Mouse (Mus musculus) embryo, embryonic 9.5 days (tissue): ENCODE data around the gene Galp.

ENCODE experiments used
- DNase-seq: peaks from one replicate; pipeline ENCODE4 v3.0.0-alpha.2; 2017; ENCODE audit errors: extremely low spot score

Galp gene

GRCm38 (mm10) chr7:6196790-6197189 is at the start of gene Galp:
Gene Galp (plus strand): TSS chr7:6197090.
- DNase-seq: no peak

- no peak for DNase-seq
These were observed 49.2 kb upstream of the Galp start for GRCm38 (mm10) chr7:6147688-6148087.

GRCm38 (mm10) chr7:6151266-6151665 is 45.6 kb upstream of the Galp start:
- DNase-seq: no peak

GRCm38 (mm10) chr7:6152036-6152435 is 44.9 kb upstream of the Galp start:
- DNase-seq: no peak

GRCm38 (mm10) chr7:6153131-6153530 is 43.8 kb upstream of the Galp start:
- DNase-seq: no peak

GRCm38 (mm10) chr7:6154164-6154563 is 42.7 kb upstream of the Galp start:
- no peak for DNase-seq

GRCm38 (mm10) chr7:6155031-6155872 is 41.6 kb upstream of the Galp start:
- DNase-seq: peak; percentile 87

GRCm38 (mm10) chr7:6155901-6156411 is 40.9 kb upstream of the Galp start, which contains the start of gene Zfp787:
Gene Zfp787 (minus strand): TSS chr7:6155997.
- DNase-seq: peak; percentile 95

GRCm38 (mm10) chr7:6156901-6157472 is 39.9 kb upstream of the Galp start:
- DNase-seq: no peak

- DNase-seq: no peak
These were observed 39.4 kb upstream of the Galp start for GRCm38 (mm10) chr7:6157479-6157878.

- DNase-seq: no peak
These were observed 37.3 kb upstream of the Galp start for GRCm38 (mm10) chr7:6159604-6160003.

GRCm38 (mm10) chr7:6161541-6161940 is 35.3 kb upstream of the Galp start:
- DNase-seq: no peak

- no peak for DNase-seq
These were observed 34.7 kb upstream of the Galp start for GRCm38 (mm10) chr7:6162172-6162571.

GRCm38 (mm10) chr7:6164671-6165070 is 32.2 kb upstream of the Galp start:
- no peak for DNase-seq

- DNase-seq: no peak
These were observed 27.5 kb upstream of the Galp start for GRCm38 (mm10) chr7:6169403-6169802.

GRCm38 (mm10) chr7:6170391-6170790 is 26.5 kb upstream of the Galp start:
- no peak for DNase-seq

- no peak for DNase-seq
These were observed 26.0 kb upstream of the Galp start for GRCm38 (mm10) chr7:6170871-6171270.

- DNase-seq: peak; percentile 62
These were observed 25.4 kb upstream of the Galp start for GRCm38 (mm10) chr7:6171444-6172005.

- DNase-seq: peak; percentile 95
These were observed 24.8 kb upstream of the Galp start, which contains the start of gene Zfp444 for GRCm38 (mm10) chr7:6172006-6172649. Gene Zfp444 (plus strand): TSS chr7:6172226.

- no peak for DNase-seq
These were observed 24.1 kb upstream of the Galp start for GRCm38 (mm10) chr7:6172674-6173244.

GRCm38 (mm10) chr7:6173872-6174271 is 23.0 kb upstream of the Galp start:
- no peak for DNase-seq
